Mouse (Mus musculus) heart, postnatal 36 days (tissue): ENCODE results near the gene Cox6b1. TPM values are rescaled to one million over a fixed set of nuclear protein-coding genes. Genes with fewer than 3 reads are reported as not detected.

Experiments
- DNase-seq, 2 experiments: peaks; one replicate each; pipeline ENCODE4 v3.0.0; 2021 to 2022
- intact Hi-C: fragments of 180-260 bp; cut with DNase I; formaldehyde crosslinking; loops from one replicate; pipeline ENCODE4 v1.15.1; 2025
- total RNA-seq, 2 experiments: library from RNA; stranded (reverse); gene quantifications; 2 replicates each; pipeline ENCODE4 v1.2.3; 2021

Gene Cox6b1
- total RNA-seq = 1,000 to 10,000 TPM; 4,758 to 4,785 TPM

DNA sequence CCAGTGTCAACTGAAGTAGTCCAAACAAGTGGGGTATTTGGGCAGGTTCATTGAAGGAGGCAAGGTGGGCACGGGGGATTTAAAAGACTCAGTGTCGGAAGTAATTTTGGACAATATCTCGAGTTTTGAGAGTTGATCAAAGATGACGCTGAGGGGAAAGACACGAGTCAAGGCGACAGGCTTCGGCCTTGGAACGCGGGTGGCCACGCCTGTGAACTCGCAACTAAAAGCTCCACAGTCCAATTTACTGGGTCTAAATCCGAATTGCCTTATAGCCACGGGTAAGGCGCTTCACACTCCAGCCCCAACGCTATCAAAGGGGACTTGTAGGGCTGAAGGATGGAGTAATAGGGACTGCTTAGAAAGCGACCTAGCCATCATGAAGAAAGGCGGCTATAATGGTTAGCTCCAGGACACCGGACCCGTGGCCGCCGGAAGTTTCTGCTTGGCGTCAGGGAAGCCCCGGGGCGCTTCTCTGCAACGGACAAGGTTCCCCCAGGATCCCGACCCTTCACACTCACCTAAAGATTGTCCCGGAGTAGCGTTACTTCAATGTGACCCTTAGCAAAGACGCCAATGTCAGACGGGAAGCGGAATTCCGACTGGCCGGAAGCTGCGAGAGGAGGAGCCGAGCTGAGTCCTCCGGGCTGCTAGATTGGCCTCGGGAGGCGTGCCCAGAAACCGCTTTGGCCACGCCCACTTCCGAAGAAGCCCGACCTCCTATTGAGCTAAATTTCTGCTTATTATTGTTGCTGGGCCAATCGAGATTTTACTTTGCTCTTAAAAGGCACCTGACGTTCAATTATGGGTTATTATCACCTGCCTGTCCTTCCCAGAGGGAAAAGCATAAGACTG, at the start of gene Cox6b1:
TSS of gene Cox6b1 (minus strand) at position 622 of the 855 bp plus-strand sequence.
- intact Hi-C loops = loop anchor here (2.0 kb wide), 1 partner anchor 23 kb away; no protein-coding TSS in a partner anchor
- DNase-seq = peak; percentile 85 to 87

DNA sequence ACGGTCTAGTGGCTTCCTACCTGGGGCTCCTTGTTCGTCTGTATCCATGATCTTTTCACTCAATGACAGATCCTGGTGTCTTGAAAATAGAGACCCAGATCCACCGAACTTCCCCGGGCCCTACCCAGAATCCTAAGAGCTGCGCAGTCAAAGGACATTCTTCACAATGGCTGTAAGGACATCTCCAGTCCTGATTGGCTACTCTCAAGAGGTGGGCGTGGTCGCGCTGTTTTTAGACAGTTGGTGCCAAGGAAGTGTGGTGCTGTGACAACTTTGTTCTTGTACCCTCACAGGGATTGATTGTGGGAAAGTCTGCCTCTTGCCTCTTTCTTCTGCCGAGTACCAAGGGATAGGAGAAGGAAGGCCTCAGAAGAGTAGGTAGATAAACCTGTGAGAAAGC, 45.5 kb upstream of the Cox6b1 start, which contains the start of gene Pmis2:
TSS of gene Pmis2 (minus strand) at position 126 of the 400 bp plus-strand sequence.
- DNase-seq = no peak
- intact Hi-C loops = no loop called here

DNA sequence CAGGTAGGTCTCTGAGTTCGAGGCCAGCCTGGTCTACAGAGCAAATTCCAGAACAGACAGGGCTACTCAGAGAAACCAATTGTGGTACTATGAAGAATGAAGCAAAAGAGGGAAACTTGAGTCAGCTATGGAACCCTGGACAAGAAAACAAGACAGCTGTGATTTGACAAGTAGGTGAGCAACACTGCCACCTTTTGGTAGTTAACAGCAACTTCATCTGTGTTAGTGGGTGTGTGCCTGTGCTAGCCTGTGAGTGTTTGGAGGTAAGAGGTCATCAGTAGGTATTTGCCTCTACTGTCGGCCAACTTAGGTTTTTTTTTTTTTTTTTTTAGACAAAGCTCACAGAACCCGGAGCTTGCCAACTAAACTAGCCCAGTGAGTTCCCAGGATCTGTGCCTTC, 43.3 kb upstream of the Cox6b1 start:
- intact Hi-C loops = loop anchor here (5.0 kb wide), 1 partner anchor 82 kb away; the partner anchor contains the start of gene Kmt2b
- DNase-seq = no peak

GRCm38 (mm10) chr7:30665321-30665720, 39.4 kb upstream of the Cox6b1 start:
- no peak for DNase-seq
- intact Hi-C loops = loop anchor here (5.0 kb wide), 1 partner anchor 78 kb away; the partner anchor contains the start of gene Kmt2b

GRCm38 (mm10) chr7:30664529-30665200, 38.7 kb upstream of the Cox6b1 start, which contains the start of gene Haus5:
Gene Haus5 (minus strand): TSS chr7:30664994.
- peak; percentile 87 to 92 for DNase-seq

GRCm38 (mm10) chr7:30649591-30650540, 23.9 kb upstream of the Cox6b1 start, which contains the start of gene Rbm42:
Gene Rbm42 (minus strand): TSS chr7:30650317.
- peak; percentile 95 to 96 for DNase-seq
- intact Hi-C loops = loop anchor here (1.0 to 10.0 kb wide), 4 partner anchors 25 to 435 kb away; partner anchors contain the start of gene Tmem147

More at GRCm38 (mm10) chr7:30664529-30665200, 38.7 kb upstream of the Cox6b1 start, which contains the start of gene Haus5:
- intact Hi-C loops = loop anchor here (5.0 kb wide), 1 partner anchor 77 kb away; the partner anchor contains the start of gene Kmt2b

DNA sequence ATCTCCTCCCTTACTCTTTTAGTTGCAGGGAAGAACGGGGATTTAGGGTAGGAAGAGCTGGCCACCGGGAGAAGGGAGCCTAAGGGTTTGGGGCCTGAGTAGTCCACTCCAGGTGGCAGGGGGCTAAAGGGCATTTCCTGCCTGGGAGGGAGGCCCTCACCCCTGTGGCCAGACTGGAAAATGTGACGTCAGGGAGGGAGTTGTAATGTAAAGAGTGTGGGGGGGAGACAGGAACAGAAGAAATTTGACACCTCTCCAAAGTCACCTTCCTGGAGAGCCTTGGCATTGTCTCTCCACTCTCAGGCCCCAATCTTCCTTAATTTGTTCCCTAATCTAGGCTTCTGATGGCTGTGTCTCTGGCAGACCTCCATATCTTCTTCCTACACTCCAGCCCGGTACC, 13.1 kb upstream of the Cox6b1 start:
- no peak for DNase-seq
- intact Hi-C loops = no loop called here

DNA sequence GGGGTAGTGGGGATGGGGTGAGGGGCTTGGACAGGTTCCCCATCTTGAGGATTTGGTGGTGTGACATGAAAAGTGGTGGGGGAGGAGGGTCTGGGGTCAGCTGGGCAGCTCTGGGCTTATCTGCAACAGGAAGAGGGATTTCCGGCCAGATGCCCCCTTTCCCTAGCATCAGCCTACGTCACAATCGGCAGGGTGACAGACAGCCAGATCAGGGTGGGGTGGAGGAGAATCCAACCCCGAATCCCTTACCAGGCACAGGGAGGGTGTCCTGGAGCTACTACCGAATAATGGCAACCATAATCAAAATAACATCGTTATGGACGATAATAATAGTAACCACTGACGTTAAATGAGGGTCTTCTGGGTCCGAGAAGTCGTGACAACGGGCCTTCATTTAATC, 10.4 kb upstream of the Cox6b1 start:
- intact Hi-C loops = no loop called here
- no peak for DNase-seq

- intact Hi-C loops = no loop called here
Measured at GRCm38 (mm10) chr7:30635752-30636151, 9.8 kb upstream of the Cox6b1 start, which contains the start of gene Etv2. Gene Etv2 (minus strand): TSS chr7:30635852.

DNA sequence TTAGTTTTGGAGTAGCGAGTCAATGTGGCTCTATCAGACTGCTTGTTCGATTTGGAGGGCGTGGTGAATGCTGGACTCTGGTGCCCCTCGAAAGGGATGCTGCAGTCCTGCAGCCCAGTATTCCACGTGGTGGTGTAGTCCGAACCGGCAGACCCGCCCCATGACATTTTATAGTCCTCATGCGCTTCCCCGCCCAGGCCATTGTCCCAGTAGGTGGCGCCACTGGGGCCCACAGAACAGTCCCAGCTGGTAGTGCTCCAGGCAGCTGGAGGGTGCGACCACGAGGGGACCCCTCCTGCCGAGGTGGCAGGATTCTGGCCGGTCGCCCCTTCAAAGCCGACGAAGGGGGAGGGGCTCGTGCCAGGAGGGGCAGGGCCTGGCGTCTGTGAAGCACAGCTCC, 8.7 kb upstream of the Cox6b1 start:
- intact Hi-C loops = no loop called here
- DNase-seq = peak; percentile 26 to 44

More at GRCm38 (mm10) chr7:30635752-30636151, 9.8 kb upstream of the Cox6b1 start, which contains the start of gene Etv2:
- no peak for DNase-seq

GRCm38 (mm10) chr7:30633762-30634412, 7.9 kb upstream of the Cox6b1 start:
- intact Hi-C loops = no loop called here

DNA sequence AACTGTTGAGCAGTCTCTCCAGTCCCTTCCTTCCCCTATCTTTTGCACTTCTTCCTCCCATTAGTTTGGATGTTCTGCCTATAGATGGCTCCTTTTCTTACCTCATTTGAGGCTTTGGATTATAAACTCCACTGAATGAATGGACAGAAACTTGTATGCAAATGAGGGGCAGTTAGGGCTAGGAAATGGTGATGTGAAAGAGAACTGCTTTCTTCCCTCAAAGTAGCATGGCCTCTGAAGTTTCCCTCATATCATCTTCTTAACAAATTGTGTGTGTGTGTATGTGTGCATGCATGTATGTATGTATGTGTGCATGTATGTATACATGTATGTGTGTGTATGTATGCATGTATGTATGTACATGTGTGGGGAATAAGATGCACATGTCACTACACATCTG, 3.1 kb upstream of the Cox6b1 start:
- DNase-seq = no peak
- intact Hi-C loops = no loop called here

More at GRCm38 (mm10) chr7:30633762-30634412, 7.9 kb upstream of the Cox6b1 start:
- DNase-seq = no peak

GRCm38 (mm10) chr7:30626647-30627046, 696 bp upstream of the Cox6b1 start:
- intact Hi-C loops = no loop called here
- DNase-seq = no peak

DNA sequence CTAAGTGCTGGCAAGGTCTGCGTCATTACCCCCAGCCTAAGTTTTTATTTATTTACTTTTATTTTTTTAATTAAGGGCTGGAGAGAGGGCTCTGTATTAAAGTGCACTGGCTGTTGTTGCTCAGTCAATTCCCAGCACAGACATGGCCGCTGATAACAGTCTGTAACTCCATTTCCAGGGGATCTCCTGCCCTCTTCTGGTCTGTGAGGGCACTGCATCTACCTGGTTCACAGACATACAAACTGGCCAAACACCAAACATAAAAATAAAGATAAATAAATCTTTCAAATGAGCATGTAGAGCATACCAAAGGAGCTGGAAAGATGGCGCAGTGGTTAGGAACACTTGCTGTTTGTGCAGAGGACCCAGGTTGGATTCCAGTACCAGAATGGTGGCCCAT, 6.7 kb downstream of the Cox6b1 start:
- DNase-seq = peak in 1 of 2 experiments; percentile 25

DNA sequence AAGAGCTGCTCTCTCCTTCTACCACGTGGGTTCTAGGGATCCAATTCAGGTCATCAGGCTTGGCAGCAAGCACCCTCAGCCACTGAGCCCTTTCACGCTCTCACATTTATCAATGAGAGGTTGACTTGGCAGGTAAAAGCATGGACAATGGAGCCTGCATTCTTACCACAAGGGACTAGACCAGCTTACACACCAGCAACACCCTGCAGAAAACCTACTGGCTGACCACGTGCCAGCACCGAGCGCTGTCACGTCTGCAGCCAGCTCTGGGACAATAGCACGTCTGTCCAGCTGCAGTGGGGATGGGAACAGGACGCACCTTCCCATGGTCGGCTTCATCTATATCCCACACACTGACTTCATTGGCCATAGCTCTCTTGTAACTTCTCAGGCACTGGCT, 7.3 kb downstream of the Cox6b1 start:
- intact Hi-C loops = no loop called here
- DNase-seq = no peak

More for the DNA sequence above, 6.7 kb downstream of the Cox6b1 start:
- intact Hi-C loops = no loop called here

- no peak for DNase-seq
- intact Hi-C loops = no loop called here
Measured at GRCm38 (mm10) chr7:30615049-30615760, 10.7 kb downstream of the Cox6b1 start.

DNA sequence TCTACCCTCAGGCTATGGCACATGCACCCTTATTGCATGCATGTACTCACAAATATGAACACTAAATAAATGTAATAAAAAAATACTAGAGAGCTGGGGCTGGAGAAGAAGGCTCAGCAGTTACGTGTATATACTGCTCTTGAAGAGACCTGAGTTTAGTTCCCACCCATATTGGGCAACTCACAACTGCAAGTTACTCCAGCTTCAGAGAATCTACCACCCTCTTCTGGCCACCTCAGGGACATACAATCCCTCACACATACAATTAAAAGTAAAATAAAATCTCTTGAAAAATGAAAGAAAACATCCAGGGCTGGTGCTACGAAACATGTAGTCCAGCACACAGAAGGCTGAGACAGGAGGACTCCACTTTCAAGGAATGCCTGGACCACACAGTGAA, 11.5 kb downstream of the Cox6b1 start:
- intact Hi-C loops = loop anchor here (1.0 kb wide), 1 partner anchor 25 kb away; no protein-coding TSS in a partner anchor
- no peak for DNase-seq

DNA sequence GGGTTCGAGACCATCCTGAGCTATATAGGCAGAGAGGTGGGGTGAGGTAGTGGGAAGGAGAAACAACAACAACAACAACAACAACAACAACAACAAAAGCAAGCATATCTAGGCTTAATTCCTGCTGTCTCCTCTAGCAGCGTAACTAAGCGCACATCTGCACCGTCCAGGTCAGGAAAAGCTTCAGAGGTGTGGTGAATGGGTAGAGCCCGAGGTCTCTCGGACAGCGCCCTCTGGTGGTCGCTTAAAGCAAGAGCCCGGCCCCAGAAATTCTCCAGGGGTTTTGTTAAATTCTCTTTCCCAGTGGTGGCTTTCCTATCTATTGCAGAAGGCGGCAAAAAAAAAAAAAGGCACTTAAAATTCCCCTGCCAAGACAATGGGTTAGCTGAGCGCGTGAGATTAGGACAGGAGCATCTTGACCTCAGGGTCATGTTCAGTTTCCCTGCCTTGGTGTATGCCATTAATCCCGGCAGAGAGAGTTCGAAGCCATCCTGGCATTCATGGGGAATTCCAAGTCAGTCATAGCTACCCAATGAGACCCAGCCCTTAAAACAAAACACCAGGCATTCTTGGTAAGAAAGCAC, 12.3 kb downstream of the Cox6b1 start:
- DNase-seq = peak; percentile 56 to 68
- intact Hi-C loops = loop anchor here (1.0 kb wide), 1 partner anchor 24 kb away; no protein-coding TSS in a partner anchor
